Mouse (Mus musculus): ENCODE results near the gene Prl2c3. TPM values are rescaled to one million over a fixed set of nuclear protein-coding genes. Genes with fewer than 3 reads are reported as not detected.

Prl2c3 gene
- polyA plus RNA-seq (2017; shearing (Covaris generic)) = 1 to 10 TPM in 1 of 2 experiments, not detected in 1; 1.3 TPM

DNA sequence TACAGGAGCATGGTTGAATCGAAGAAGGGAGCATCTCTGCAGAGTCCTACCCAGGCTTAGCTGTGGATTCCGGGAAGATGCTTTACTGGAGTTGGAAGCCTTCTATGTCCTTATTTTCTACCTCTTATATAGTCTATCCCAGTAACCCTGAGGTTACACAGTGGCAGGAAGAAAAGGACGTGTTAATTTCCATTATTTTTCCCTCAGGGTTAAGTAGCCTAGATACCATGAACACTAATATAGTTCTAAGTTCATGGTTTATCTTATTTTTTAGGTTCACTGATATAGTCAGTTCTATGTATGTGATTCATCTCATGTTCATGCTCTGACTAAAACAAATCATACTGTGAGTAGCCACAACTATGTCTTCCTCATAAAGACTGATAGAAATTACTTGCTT is at the start of gene Prl2c3:
Gene Prl2c3, minus strand, starts transcription at position 101 of the 400 bp plus-strand sequence.

Other genes with a start within 250 kb of the Prl2c3 start
- 10 to 100 TPM; 16.2 to 20.7 TPM for gene Ero1lb, start 234.2 kb downstream of the Prl2c3 start, polyA plus RNA-seq (2017; shearing (Covaris generic))
- 1 to 10 TPM in 1 of 2 experiments, not detected in 1; 1.2 TPM for gene Prl2c2, start 205.3 kb upstream of the Prl2c3 start, polyA plus RNA-seq (2017; shearing (Covaris generic))

Data from inflammation-experienced regulatory T-cells (primary cell).